Mouse (Mus musculus): Measurements from ENCODE around the gene Ppfia3. TPM values are rescaled to one million over a fixed set of nuclear protein-coding genes. Genes with fewer than 3 reads are reported as not detected.

Ppfia3 gene
- total RNA-seq, 1 experiment = 6.9 TPM

- Histone ChIP-seq H3K9ac (ENCODE audit: insufficient read depth, low read depth, low read length, poor library complexity, severe bottlenecking) (peak overlapping the region; percentile 35), H3K4me1 (ENCODE audit: control insufficient read depth in 2 of 2, insufficient read depth in 2 of 2, low read length in 2 of 2, poor library complexity in 1 of 2) (peaks cover 0 to 35% of the 10 kb centered on the region in 2 experiments; a peak in 3 of 4 replicates), H3K4me3 (ENCODE audit: insufficient read depth in 1 of 2, low read depth in 1 of 2, low read length in 2 of 2, poor library complexity in 1 of 2, severe bottlenecking in 1 of 2) (peak overlapping the region; percentile 22 to 61), H3K9me3 (ENCODE audit: control insufficient read depth, insufficient read depth, low read depth, low read length) (no peaks in the 10 kb centered on the region), H3K27ac (ENCODE audit: insufficient read depth, low read depth, low read length, poor library complexity, severe bottlenecking) (no peak overlapping the region), H3K36me3 (ENCODE audit: control insufficient read depth, insufficient read depth, low read length, poor library complexity, severe bottlenecking) (no peaks in the 10 kb centered on the region)
- DNase-seq (ENCODE audit: low read depth, low spot score) = no peak
- TF ChIP-seq ZNF384 (IDR thresholded peaks at IDR 0.05; ENCODE audit: low read depth, low read length) (no peak), HCFC1 (IDR thresholded peaks at IDR 0.05; ENCODE audit: borderline replicate concordance, insufficient read depth, low read length) (no peak), ZC3H11A (IDR thresholded peaks at IDR 0.05; ENCODE audit: borderline replicate concordance, low read depth, low read length) (no peak), CHD2 (IDR thresholded peaks at IDR 0.05; ENCODE audit: low read depth, low read length) (no peak), MAFK (IDR thresholded peaks at IDR 0.05; ENCODE audit: insufficient read depth, low read depth, low read length) (no peak)
- in situ Hi-C loops (cut with MboI; ENCODE audit: low sequenced_read_pairs in 2 of 2, unreplicated experiment in 2 of 2) = no loop called here
Measured at GRCm38 (mm10) chr7:45340066-45340442, 26.8 kb downstream of the Ppfia3 start.

DNA sequence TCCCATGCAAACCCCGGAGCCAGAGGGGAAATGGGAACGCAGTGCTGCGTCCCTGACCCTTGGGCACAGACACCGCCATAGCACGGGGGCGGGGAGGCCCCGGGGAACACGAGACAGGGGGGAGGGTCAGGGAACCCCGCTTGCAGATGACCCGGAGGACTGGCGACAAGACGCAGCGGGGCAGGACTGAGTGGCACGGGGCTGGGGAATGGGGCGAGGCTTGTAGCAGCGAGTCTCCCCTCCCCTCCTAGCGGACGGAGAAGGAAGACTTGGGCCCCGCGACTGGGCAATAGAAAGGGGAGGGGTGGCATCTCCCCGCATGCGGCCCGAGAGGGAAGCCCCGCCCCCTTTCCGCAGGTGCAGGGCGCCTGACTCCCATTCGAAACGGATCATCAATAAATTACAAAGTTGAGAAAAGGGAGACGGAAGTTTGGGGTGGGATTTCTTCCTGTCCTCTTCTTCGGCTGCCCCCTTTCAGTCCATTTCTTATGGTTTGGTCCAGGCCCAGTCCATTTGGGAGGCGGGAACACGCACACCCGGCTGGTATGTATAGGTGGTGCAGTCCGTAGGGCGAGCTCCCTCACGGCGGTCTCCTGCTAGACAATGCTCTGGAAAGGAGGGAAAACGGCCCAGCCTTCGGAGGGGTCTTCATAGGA lies 27.3 kb downstream of the Ppfia3 start:
- DNase-seq (ENCODE audit: low read depth, low spot score) = no peak
- no peaks in the 10 kb centered on the region for H3K9me3 ChIP-seq (ENCODE audit: control insufficient read depth, insufficient read depth, low read depth, low read length)
- peaks cover 0 to 40% of the 10 kb centered on the region in 2 experiments; a peak in 3 of 4 replicates for H3K4me1 ChIP-seq (ENCODE audit: control insufficient read depth in 2 of 2, insufficient read depth in 2 of 2, low read length in 2 of 2, poor library complexity in 1 of 2)
- no peak overlapping the region for H3K27ac ChIP-seq (ENCODE audit: insufficient read depth, low read depth, low read length, poor library complexity, severe bottlenecking)
- TF ChIP-seq MAFK (IDR thresholded peaks at IDR 0.05; ENCODE audit: insufficient read depth, low read depth, low read length) (no peak), HCFC1 (IDR thresholded peaks at IDR 0.05; ENCODE audit: borderline replicate concordance, insufficient read depth, low read length) (0 out of 2 replicates have a peak, but pooled peaks have one; percentile 17)
- H3K36me3 ChIP-seq (ENCODE audit: control insufficient read depth, insufficient read depth, low read length, poor library complexity, severe bottlenecking) = no peaks in the 10 kb centered on the region
- peak overlapping the region; percentile 35; the same call in 1 of the 2 replicates for H3K9ac ChIP-seq (ENCODE audit: insufficient read depth, low read depth, low read length, poor library complexity, severe bottlenecking)
- peak overlapping the region; percentile 22 to 61 for H3K4me3 ChIP-seq (ENCODE audit: insufficient read depth in 1 of 2, low read depth in 1 of 2, low read length in 2 of 2, poor library complexity in 1 of 2, severe bottlenecking in 1 of 2)
- in situ Hi-C loops (cut with MboI; ENCODE audit: low sequenced_read_pairs in 2 of 2, unreplicated experiment in 2 of 2) = no loop called here

GRCm38 (mm10) chr7:45338161-45338911 lies 28.5 kb downstream of the Ppfia3 start:
- in situ Hi-C loops (cut with MboI; ENCODE audit: low sequenced_read_pairs in 2 of 2, unreplicated experiment in 2 of 2) = no loop called here
- Histone ChIP-seq H3K4me3 (ENCODE audit: insufficient read depth in 1 of 2, low read depth in 1 of 2, low read length in 2 of 2, poor library complexity in 1 of 2, severe bottlenecking in 1 of 2) (peak overlapping the region in 1 of 2 experiments; percentile 22; a peak in 2 of 4 replicates), H3K4me1 (ENCODE audit: control insufficient read depth in 2 of 2, insufficient read depth in 2 of 2, low read length in 2 of 2, poor library complexity in 1 of 2) (peaks cover 0 to 39% of the 10 kb centered on the region in 2 experiments; a peak in 3 of 4 replicates), H3K9ac (ENCODE audit: insufficient read depth, low read depth, low read length, poor library complexity, severe bottlenecking) (no peak overlapping the region), H3K9me3 (ENCODE audit: control insufficient read depth, insufficient read depth, low read depth, low read length) (no peaks in the 10 kb centered on the region), H3K27ac (ENCODE audit: insufficient read depth, low read depth, low read length, poor library complexity, severe bottlenecking) (no peak overlapping the region), H3K36me3 (ENCODE audit: control insufficient read depth, insufficient read depth, low read length, poor library complexity, severe bottlenecking) (no peaks in the 10 kb centered on the region)
- peak; percentile 85 for DNase-seq (ENCODE audit: low read depth, low spot score)
- TF ChIP-seq HCFC1 (IDR thresholded peaks at IDR 0.05; ENCODE audit: borderline replicate concordance, insufficient read depth, low read length) (no peak), ZC3H11A (IDR thresholded peaks at IDR 0.05; ENCODE audit: borderline replicate concordance, low read depth, low read length) (no peak), MAFK (IDR thresholded peaks at IDR 0.05; ENCODE audit: insufficient read depth, low read depth, low read length) (no peak), CHD2 (IDR thresholded peaks at IDR 0.05; ENCODE audit: low read depth, low read length) (no peak), ZNF384 (IDR thresholded peaks at IDR 0.05; ENCODE audit: low read depth, low read length) (no peak)

GRCm38 (mm10) chr7:45337469-45337868 lies 29.4 kb downstream of the Ppfia3 start:
- H3K27ac ChIP-seq (ENCODE audit: insufficient read depth, low read depth, low read length, poor library complexity, severe bottlenecking) = no peak overlapping the region
- in situ Hi-C loops (cut with MboI; ENCODE audit: low sequenced_read_pairs in 2 of 2, unreplicated experiment in 2 of 2) = no loop called here

More at GRCm38 (mm10) chr7:45337469-45337868, 29.4 kb downstream of the Ppfia3 start:
- no peak for TF ChIP-seq HCFC1 (IDR thresholded peaks at IDR 0.05; ENCODE audit: borderline replicate concordance, insufficient read depth, low read length)
- TF ChIP-seq ZNF384 (IDR thresholded peaks at IDR 0.05; ENCODE audit: low read depth, low read length) = no peak
- no peak for TF ChIP-seq MAFK (IDR thresholded peaks at IDR 0.05; ENCODE audit: insufficient read depth, low read depth, low read length)
- no peak for TF ChIP-seq CHD2 (IDR thresholded peaks at IDR 0.05; ENCODE audit: low read depth, low read length)
- no peak for TF ChIP-seq ZC3H11A (IDR thresholded peaks at IDR 0.05; ENCODE audit: borderline replicate concordance, low read depth, low read length)
- Histone ChIP-seq H3K9me3 (ENCODE audit: control insufficient read depth, insufficient read depth, low read depth, low read length) (no peaks in the 10 kb centered on the region), H3K4me3 (ENCODE audit: insufficient read depth in 1 of 2, low read depth in 1 of 2, low read length in 2 of 2, poor library complexity in 1 of 2, severe bottlenecking in 1 of 2) (no peak overlapping the region), H3K9ac (ENCODE audit: insufficient read depth, low read depth, low read length, poor library complexity, severe bottlenecking) (no peak overlapping the region), H3K4me1 (ENCODE audit: control insufficient read depth in 2 of 2, insufficient read depth in 2 of 2, low read length in 2 of 2, poor library complexity in 1 of 2) (peaks cover 3 to 39% of the 10 kb centered on the region in 2 experiments), H3K36me3 (ENCODE audit: control insufficient read depth, insufficient read depth, low read length, poor library complexity, severe bottlenecking) (no peaks in the 10 kb centered on the region)
- no peak for DNase-seq (ENCODE audit: low read depth, low spot score)
